Mouse (Mus musculus): Measurements from ENCODE around the gene Atp6v0e2. TPM values are rescaled to one million over a fixed set of nuclear protein-coding genes. Genes with fewer than 3 reads are reported as not detected.

Atp6v0e2 gene
- total and polyA plus RNA-seq, 3 experiments, result 0.55 TPM; not detected in 2

DNA sequence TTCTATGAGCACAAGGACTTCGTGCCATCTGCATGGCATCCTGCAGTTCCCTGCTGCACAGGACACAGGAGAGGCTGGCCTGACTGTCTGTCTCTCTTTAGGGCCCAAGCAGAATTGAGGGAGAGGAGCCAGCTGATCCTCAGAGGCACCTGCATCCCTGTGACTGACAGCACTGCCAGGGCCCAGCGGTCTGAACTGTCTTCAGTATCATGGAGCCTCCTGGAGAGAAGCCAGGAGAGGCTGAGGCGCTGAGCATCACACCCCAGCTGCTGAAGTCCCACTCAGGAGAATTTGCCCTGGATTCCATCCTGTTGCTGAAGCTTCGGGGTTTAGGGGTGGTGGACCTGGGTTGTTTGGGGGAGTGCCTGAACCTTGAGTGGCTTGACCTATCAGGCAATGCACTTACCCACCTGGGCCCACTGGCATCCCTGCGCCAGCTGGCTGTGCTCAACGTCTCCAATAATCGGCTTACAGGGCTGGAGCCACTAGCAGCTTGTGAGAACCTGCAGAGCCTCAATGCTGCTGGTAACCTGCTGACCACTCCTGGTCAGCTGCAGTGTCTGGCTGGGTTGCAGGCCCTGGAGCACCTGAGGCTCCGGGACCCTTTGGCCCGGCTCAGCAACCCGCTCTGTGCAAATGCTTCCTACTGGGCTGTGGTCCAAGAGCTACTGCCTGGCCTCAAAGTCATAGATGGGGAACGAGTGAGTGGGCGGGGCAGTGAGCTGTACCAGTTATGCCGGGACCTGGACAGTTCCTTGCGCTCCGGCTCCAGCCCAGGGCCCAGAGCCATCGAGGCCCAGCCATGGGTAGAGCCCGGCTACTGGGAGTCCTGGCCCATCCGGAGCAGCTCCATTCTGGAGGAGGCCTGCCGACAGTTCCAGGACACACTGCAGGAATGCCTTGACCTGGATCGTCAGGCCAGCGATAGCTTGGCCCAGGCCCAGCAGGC, 30.9 kb downstream of the Atp6v0e2 start:
- no peaks in the 10 kb centered on the region for H3K9me3 ChIP-seq (replicated peaks)
- peaks cover 8% of the 10 kb centered on the region; the same call in 1 of the 2 replicates for H3K27me3 ChIP-seq (ENCODE audit: insufficient read depth, low read length)
- ATAC-seq (ENCODE audit: extremely low read depth, insufficient number of reproducible peaks, low FRiP score, poor library complexity, severe bottlenecking) (no peak), DNase-seq (ENCODE audit: low spot score) (no peak)
- TF ChIP-seq POLR2AphosphoS5 (IDR thresholded peaks at IDR 0.05; ENCODE audit: insufficient replicate concordance, low read depth, low read length) (no peak), GATA2 (IDR thresholded peaks at IDR 0.05; ENCODE audit: borderline replicate concordance, low read depth, low read length) (no peak), GATA1 (IDR thresholded peaks at IDR 0.05; ENCODE audit: borderline replicate concordance, low read length) (no peak), CTCF (IDR thresholded peaks at IDR 0.05; ENCODE audit: low read depth, low read length) (no peak), TAL1 (conservative IDR thresholded peaks at IDR 0.05; ENCODE audit: low read depth, low read length) (no peak)
- H3K4me3 ChIP-seq (ENCODE audit: low read depth, low read length), result no peak overlapping the region
- H3K4me1 ChIP-seq (ENCODE audit: insufficient read depth, low read depth, low read length), result no peaks in the 10 kb centered on the region
- no peaks in the 10 kb centered on the region for H3K36me3 ChIP-seq (replicated peaks)

DNA sequence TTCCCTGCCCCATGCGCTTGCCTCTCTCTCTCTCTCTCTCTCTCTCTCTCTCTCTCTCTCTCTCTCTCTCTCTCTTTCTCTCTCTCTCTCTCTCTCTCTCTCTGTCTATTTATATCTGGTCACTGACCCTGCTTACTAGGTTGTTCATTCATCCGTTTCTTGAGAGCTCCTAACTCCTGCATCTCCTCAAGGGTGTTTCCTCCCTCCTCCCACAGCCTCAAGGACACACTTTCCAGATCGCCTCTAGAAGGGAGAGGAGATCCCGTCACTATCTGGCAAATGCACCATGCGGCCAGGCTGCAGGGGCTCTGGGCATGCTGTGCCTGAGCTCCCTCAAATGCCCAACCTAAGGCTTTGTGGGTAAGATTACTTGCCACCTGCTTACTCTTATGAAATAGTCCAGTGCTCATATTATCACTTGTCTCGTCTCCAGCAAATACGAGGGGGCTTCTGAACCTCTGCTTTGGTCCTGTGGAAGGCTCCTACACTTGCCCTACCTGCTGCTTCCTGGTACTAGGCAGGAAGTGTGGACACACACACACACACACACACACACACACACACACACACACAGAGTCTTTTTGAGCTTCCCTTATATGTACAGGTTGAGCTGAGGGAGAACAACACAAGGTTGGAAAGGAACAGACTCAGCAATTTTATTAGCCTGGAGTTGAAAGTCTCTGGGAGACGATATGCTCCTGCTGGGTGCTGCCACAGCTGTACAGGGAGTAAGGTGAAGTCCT, 31.8 kb downstream of the Atp6v0e2 start:
- TF ChIP-seq CTCF (IDR thresholded peaks at IDR 0.05; ENCODE audit: low read depth, low read length), result no peak
- TF ChIP-seq GATA2 (IDR thresholded peaks at IDR 0.05; ENCODE audit: borderline replicate concordance, low read depth, low read length), result no peak
- no peak for TF ChIP-seq GATA1 (IDR thresholded peaks at IDR 0.05; ENCODE audit: borderline replicate concordance, low read length)
- TF ChIP-seq TAL1 (conservative IDR thresholded peaks at IDR 0.05; ENCODE audit: low read depth, low read length), result no peak
- no peak for TF ChIP-seq POLR2AphosphoS5 (IDR thresholded peaks at IDR 0.05; ENCODE audit: insufficient replicate concordance, low read depth, low read length)
- no peak overlapping the region for H3K4me3 ChIP-seq (ENCODE audit: low read depth, low read length)
- no peaks in the 10 kb centered on the region for H3K9me3 ChIP-seq (replicated peaks)
- no peaks in the 10 kb centered on the region for H3K36me3 ChIP-seq (replicated peaks)
- peaks cover 8% of the 10 kb centered on the region; the same call in 1 of the 2 replicates for H3K27me3 ChIP-seq (ENCODE audit: insufficient read depth, low read length)
- DNase-seq (ENCODE audit: low spot score) (no peak), ATAC-seq (ENCODE audit: extremely low read depth, insufficient number of reproducible peaks, low FRiP score, poor library complexity, severe bottlenecking) (no peak)
- H3K4me1 ChIP-seq (ENCODE audit: insufficient read depth, low read depth, low read length), result no peaks in the 10 kb centered on the region

DNA sequence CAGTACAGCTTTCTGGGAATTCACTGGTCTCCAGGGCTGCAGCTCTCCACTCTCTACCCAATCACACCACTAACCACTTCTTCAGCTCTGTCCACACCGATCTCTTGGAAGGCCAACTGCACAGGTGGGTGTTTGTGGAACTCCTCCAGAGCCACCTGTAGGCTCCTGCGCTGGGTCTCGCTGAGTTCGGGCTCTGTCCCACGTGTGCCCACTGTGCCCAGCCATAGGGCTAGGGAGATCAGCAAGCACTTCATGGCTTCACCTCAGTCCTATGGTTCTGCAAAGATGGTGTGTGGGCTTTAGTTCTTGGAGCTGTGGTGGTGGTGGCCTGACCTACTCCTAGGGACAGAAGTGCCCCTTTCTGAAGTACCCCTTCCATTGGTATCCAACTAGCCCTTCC, 34.6 kb downstream of the Atp6v0e2 start:
- no peaks in the 10 kb centered on the region for H3K36me3 ChIP-seq (replicated peaks)
- no peak for DNase-seq (ENCODE audit: low spot score)
- ATAC-seq (ENCODE audit: extremely low read depth, insufficient number of reproducible peaks, low FRiP score, poor library complexity, severe bottlenecking), result no peak
- H3K27me3 ChIP-seq (ENCODE audit: insufficient read depth, low read length), result peaks cover 3% of the 10 kb centered on the region; the same call in 1 of the 2 replicates
- H3K4me3 ChIP-seq (ENCODE audit: low read depth, low read length), result no peak overlapping the region
- no peaks in the 10 kb centered on the region for H3K9me3 ChIP-seq (replicated peaks)
- TF ChIP-seq GATA2 (IDR thresholded peaks at IDR 0.05; ENCODE audit: borderline replicate concordance, low read depth, low read length) (no peak), POLR2AphosphoS5 (IDR thresholded peaks at IDR 0.05; ENCODE audit: insufficient replicate concordance, low read depth, low read length) (no peak), TAL1 (conservative IDR thresholded peaks at IDR 0.05; ENCODE audit: low read depth, low read length) (no peak), CTCF (IDR thresholded peaks at IDR 0.05; ENCODE audit: low read depth, low read length) (no peak), GATA1 (IDR thresholded peaks at IDR 0.05; ENCODE audit: borderline replicate concordance, low read length) (no peak)
- no peaks in the 10 kb centered on the region for H3K4me1 ChIP-seq (ENCODE audit: insufficient read depth, low read depth, low read length)

DNA sequence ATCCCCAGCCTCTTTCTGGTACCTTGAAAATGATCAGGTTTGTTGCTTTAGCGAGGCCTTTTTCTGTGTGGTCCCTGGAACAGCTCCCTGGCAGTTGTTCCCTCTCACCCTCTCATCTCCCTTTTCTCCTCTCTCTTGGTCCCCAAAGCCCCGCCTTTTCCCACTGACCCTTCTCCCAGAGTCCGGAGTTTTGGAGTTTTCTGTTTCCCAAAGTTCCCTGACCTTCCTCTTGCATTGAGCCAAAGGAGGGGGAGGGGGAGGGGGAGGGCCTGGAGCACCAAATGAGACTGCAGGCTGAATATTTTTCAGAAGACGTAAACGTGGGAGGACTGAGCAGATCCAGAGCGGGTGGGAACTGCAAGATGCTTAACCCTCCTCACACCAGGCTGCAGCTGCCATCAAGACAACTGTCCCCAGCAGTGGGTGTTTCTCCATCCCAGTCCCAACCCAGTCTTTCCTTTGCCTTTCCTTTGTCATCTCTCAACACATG, 35.2 kb downstream of the Atp6v0e2 start, which contains the start of gene Rarres2:
Gene Rarres2, minus strand, starts transcription at position 218 of the 490 bp plus-strand sequence.
- ATAC-seq (ENCODE audit: extremely low read depth, insufficient number of reproducible peaks, low FRiP score, poor library complexity, severe bottlenecking) (no peak), DNase-seq (ENCODE audit: low spot score) (no peak)
- TF ChIP-seq GATA1 (IDR thresholded peaks at IDR 0.05; ENCODE audit: borderline replicate concordance, low read length), result no peak
- Histone ChIP-seq H3K4me1 (ENCODE audit: insufficient read depth, low read depth, low read length) (no peaks in the 10 kb centered on the region), H3K27me3 (ENCODE audit: insufficient read depth, low read length) (peaks cover 3% of the 10 kb centered on the region; the same call in 1 of the 2 replicates), H3K9me3 (replicated peaks) (no peaks in the 10 kb centered on the region), H3K4me3 (ENCODE audit: low read depth, low read length) (no peak within 1 kb of the TSS), H3K36me3 (replicated peaks) (no peaks in the 10 kb centered on the region)

DNA sequence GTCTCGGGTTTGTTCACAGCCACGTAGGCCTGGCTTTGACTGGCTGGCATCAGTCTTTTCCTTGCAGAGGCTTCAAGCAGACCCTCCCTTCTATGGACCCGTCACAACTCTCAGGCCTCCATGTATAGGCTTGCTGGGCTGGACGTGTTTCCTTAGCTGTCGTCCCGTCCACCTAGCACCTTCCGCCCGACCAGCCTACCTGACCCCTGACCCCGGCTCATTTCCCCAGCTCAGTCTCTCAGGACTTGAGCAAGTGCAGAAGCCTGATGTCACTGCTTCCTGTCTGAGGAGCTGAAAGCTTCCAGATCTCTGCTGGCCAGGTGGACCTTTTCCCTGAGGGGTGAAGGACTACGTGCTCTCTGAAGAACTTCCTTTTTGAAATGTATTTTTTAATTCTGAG, 35.9 kb downstream of the Atp6v0e2 start:
- DNase-seq (ENCODE audit: low spot score), result no peak
- TF ChIP-seq POLR2AphosphoS5 (IDR thresholded peaks at IDR 0.05; ENCODE audit: insufficient replicate concordance, low read depth, low read length) (no peak), GATA1 (IDR thresholded peaks at IDR 0.05; ENCODE audit: borderline replicate concordance, low read length) (no peak), GATA2 (IDR thresholded peaks at IDR 0.05; ENCODE audit: borderline replicate concordance, low read depth, low read length) (no peak), CTCF (IDR thresholded peaks at IDR 0.05; ENCODE audit: low read depth, low read length) (no peak), TAL1 (conservative IDR thresholded peaks at IDR 0.05; ENCODE audit: low read depth, low read length) (no peak)
- ATAC-seq (ENCODE audit: extremely low read depth, insufficient number of reproducible peaks, low FRiP score, poor library complexity, severe bottlenecking), result no peak

GRCm38 (mm10) chr6:48573981-48574380, 36.6 kb downstream of the Atp6v0e2 start:
- ATAC-seq (ENCODE audit: extremely low read depth, insufficient number of reproducible peaks, low FRiP score, poor library complexity, severe bottlenecking) (no peak), DNase-seq (ENCODE audit: low spot score) (no peak)
- no peaks in the 10 kb centered on the region for H3K4me1 ChIP-seq (ENCODE audit: insufficient read depth, low read depth, low read length)
- H3K4me3 ChIP-seq (ENCODE audit: low read depth, low read length), result no peak overlapping the region
- H3K27me3 ChIP-seq (ENCODE audit: insufficient read depth, low read length), result peaks cover 3% of the 10 kb centered on the region; the same call in 1 of the 2 replicates
- no peaks in the 10 kb centered on the region for H3K36me3 ChIP-seq (replicated peaks)
- no peaks in the 10 kb centered on the region for H3K9me3 ChIP-seq (replicated peaks)
- TF ChIP-seq CTCF (IDR thresholded peaks at IDR 0.05; ENCODE audit: low read depth, low read length) (no peak), TAL1 (conservative IDR thresholded peaks at IDR 0.05; ENCODE audit: low read depth, low read length) (no peak), POLR2AphosphoS5 (IDR thresholded peaks at IDR 0.05; ENCODE audit: insufficient replicate concordance, low read depth, low read length) (no peak), GATA2 (IDR thresholded peaks at IDR 0.05; ENCODE audit: borderline replicate concordance, low read depth, low read length) (no peak), GATA1 (IDR thresholded peaks at IDR 0.05; ENCODE audit: borderline replicate concordance, low read length) (no peak)

More for the DNA sequence above, 35.9 kb downstream of the Atp6v0e2 start:
- H3K36me3 ChIP-seq (replicated peaks), result no peaks in the 10 kb centered on the region
- peaks cover 3% of the 10 kb centered on the region; the same call in 1 of the 2 replicates for H3K27me3 ChIP-seq (ENCODE audit: insufficient read depth, low read length)
- no peaks in the 10 kb centered on the region for H3K4me1 ChIP-seq (ENCODE audit: insufficient read depth, low read depth, low read length)
- H3K9me3 ChIP-seq (replicated peaks), result no peaks in the 10 kb centered on the region
- no peak overlapping the region for H3K4me3 ChIP-seq (ENCODE audit: low read depth, low read length)
